Mouse (Mus musculus): Measurements from ENCODE around the gene Ptcd2.

GRCm38 (mm10) chr13:99373684-99374083 lies 29.2 kb upstream of the Ptcd2 start:
- TF ChIP-seq CTCF (IDR thresholded peaks at IDR 0.05; ENCODE audit: low read depth) (no peak), EP300 (IDR thresholded peaks at IDR 0.05; ENCODE audit: low read depth) (no peak)
